Comparison of ENCODE assay signal across 21 mouse cellular contexts in genomic region chr19:29508208-29508607, GRCm38 (mm10). TPM values are rescaled to one million over a fixed set of nuclear protein-coding genes. Genes with fewer than 3 reads are reported as not detected.
DNase-seq lines count a peak whose midpoint lies in the region; ATAC-seq and TF ChIP-seq lines count a peak whose summit lies in the region.
"Had no signal": no experiment of that assay in that cellular context is flagged by ENCODE, and none has a peak within 500 bp of the region (broad histone marks: within the 10 kb centered on the region; RNA-seq: fewer than 3 reads in every experiment).

No protein-coding gene starts in this region.

- H3K4me2 ChIP-seq in midbrain, embryonic 11.5 days, result no peak overlapping the region
- H3K4me2 ChIP-seq in midbrain, postnatal 0 days (ENCODE audit: low read depth, low read length, poor library complexity, severe bottlenecking), result no peak overlapping the region
- H3K4me2 ChIP-seq: embryonic facial prominence, embryonic 15.5 days; heart, embryonic 13.5 days; limb, embryonic 12.5 days; neural tube, embryonic 15.5 days had no signal

- no peak for TF ChIP-seq CTCF in midbrain, postnatal 0 days (IDR thresholded peaks at IDR 0.05)

- no peak overlapping the region for H3K9ac ChIP-seq in midbrain, embryonic 11.5 days (ENCODE audit: low read length)
- H3K9ac ChIP-seq in midbrain, postnatal 0 days (replicated peaks; ENCODE audit: low read length, poor library complexity, severe bottlenecking), result no peak overlapping the region
- H3K9ac ChIP-seq: embryonic facial prominence, embryonic 15.5 days; heart, embryonic 13.5 days; limb, embryonic 12.5 days; neural tube, embryonic 15.5 days had no signal

- no peak for ATAC-seq in midbrain, embryonic 11.5 days (ENCODE audit: low FRiP score)
- ATAC-seq in midbrain, postnatal 0 days (ENCODE audit: low FRiP score), result no peak
- no peak for ATAC-seq in activated CD4-positive, CD25-positive, alpha-beta regulatory T cell, adult 4 months

- DNase-seq in heart, adult 18-20 months, result peak; percentile 55 to 75
- DNase-seq in heart, adult 8-10 months (ENCODE audit: low spot score), result no peak
- peak; percentile 68 for DNase-seq in midbrain, embryonic 11.5 days (ENCODE audit: low spot score, missing footprints)
- DNase-seq in midbrain, postnatal 0 days (ENCODE audit: low spot score), result no peak
- DNase-seq in gastrocnemius, postnatal 10 days, result peak; percentile 47
- DNase-seq in right cerebral cortex, adult 18-20 months, result no peak
- DNase-seq: adrenal gland, postnatal 14 days; cerebellum, adult 8-10 months; kidney, adult 8-10 months; kidney, postnatal 25 days; layer of hippocampus, adult 9-11 months; lung, postnatal 14 days; thymus, postnatal 4 days had no signal

- no peaks in the 10 kb centered on the region for H3K36me3 ChIP-seq in midbrain, embryonic 11.5 days (ENCODE audit: control insufficient read depth, insufficient read depth, low read length)
- no peaks in the 10 kb centered on the region for H3K36me3 ChIP-seq in midbrain, postnatal 0 days (ENCODE audit: insufficient read depth, low read length)
- H3K36me3 ChIP-seq: embryonic facial prominence, embryonic 15.5 days; forebrain, embryonic 10.5 days; heart, embryonic 13.5 days; hindbrain, embryonic 10.5 days; limb, embryonic 12.5 days; neural tube, embryonic 15.5 days had no signal

- H3K4me3 ChIP-seq in midbrain, embryonic 11.5 days (ENCODE audit: low read depth, low read length), result no peak overlapping the region
- H3K4me3 ChIP-seq in midbrain, postnatal 0 days (ENCODE audit: low read depth, low read length), result no peak overlapping the region
- H3K4me3 ChIP-seq: embryonic facial prominence, embryonic 15.5 days; forebrain, embryonic 10.5 days; heart, embryonic 13.5 days; hindbrain, embryonic 10.5 days; limb, embryonic 12.5 days; myocyte; neural tube, embryonic 15.5 days had no signal

- no peaks in the 10 kb centered on the region for H3K27me3 ChIP-seq in midbrain, embryonic 11.5 days (ENCODE audit: control insufficient read depth, insufficient read depth, low read length)
- H3K27me3 ChIP-seq in midbrain, postnatal 0 days (ENCODE audit: insufficient read depth, low read length), result no peaks in the 10 kb centered on the region
- H3K27me3 ChIP-seq: embryonic facial prominence, embryonic 15.5 days; heart, embryonic 13.5 days; limb, embryonic 12.5 days; neural tube, embryonic 15.5 days had no signal

- no peaks in the 10 kb centered on the region for H3K4me1 ChIP-seq in midbrain, embryonic 11.5 days (ENCODE audit: control insufficient read depth, insufficient read depth, low read length)
- H3K4me1 ChIP-seq in midbrain, postnatal 0 days (ENCODE audit: insufficient read depth, low read length), result no peaks in the 10 kb centered on the region
- H3K4me1 ChIP-seq: forebrain, embryonic 10.5 days; hindbrain, embryonic 10.5 days; limb, embryonic 12.5 days; neural tube, embryonic 15.5 days had no signal

- H3K9me3 ChIP-seq in midbrain, embryonic 11.5 days (ENCODE audit: control insufficient read depth, low read length), result no peaks in the 10 kb centered on the region
- no peaks in the 10 kb centered on the region for H3K9me3 ChIP-seq in midbrain, postnatal 0 days (ENCODE audit: low read length)
- H3K9me3 ChIP-seq: embryonic facial prominence, embryonic 15.5 days; forebrain, embryonic 10.5 days; heart, embryonic 13.5 days; hindbrain, embryonic 10.5 days; neural tube, embryonic 15.5 days had no signal

- WGBS in midbrain, embryonic 11.5 days, result 69% methylated on average over 7 of the region's 7 CpGs
- WGBS in midbrain, postnatal 0 days, result 67% methylated on average over 7 of the region's 7 CpGs

- no peak overlapping the region for H3K27ac ChIP-seq in midbrain, embryonic 11.5 days (ENCODE audit: low read depth, low read length)
- H3K27ac ChIP-seq in midbrain, postnatal 0 days (ENCODE audit: low read depth, low read length), result no peak overlapping the region
- H3K27ac ChIP-seq: embryonic facial prominence, embryonic 15.5 days; forebrain, embryonic 10.5 days; heart, embryonic 13.5 days; hindbrain, embryonic 10.5 days; limb, embryonic 12.5 days; neural tube, embryonic 15.5 days had no signal

RNA-seq across cellular contexts. Expression of gene Ric1, which starts 13.9 kb away (rescaled TPM):
- total RNA-seq in heart, adult 18-20 months (2021), result 10 to 100 TPM; 17.5 to 17.9 TPM
- total RNA-seq in heart, adult 8-10 months (2022), result 10 to 100 TPM; 17.2 to 19.8 (median 18.8) TPM
- polyA plus RNA-seq in midbrain, embryonic 11.5 days (2014; fragmentation: Nextera tagmentation; extraction: Ambion mirVana), result 10.8 and 11.8 TPM in 2 replicates
- 37.4 and 45.9 TPM in 2 replicates for total RNA-seq in midbrain, postnatal 0 days (2014; rRNA removed)
- polyA plus RNA-seq in midbrain, postnatal 0 days (2015; fragmentation: Nextera tagmentation; extraction: Ambion mirVana), result 10.7 and 13.8 TPM in 2 replicates
- total RNA-seq in gastrocnemius, postnatal 10 days (2021), result 10 to 100 TPM; 28.8 to 36.9 TPM
- polyA plus RNA-seq in activated CD4-positive, CD25-positive, alpha-beta regulatory T cell, adult 4 months (2017; shearing (Covaris generic)), result 10 to 100 TPM in 1 of 2 experiments, 1 to 10 TPM in 1; 8.6 to 13.1 TPM

Comparison
In these comparisons a context has a peak if more than half of its experiments do, and no peak if none do; other contexts are left out.
1. DNase-seq: peak in heart, adult 18-20 months (2 of 2), midbrain, embryonic 11.5 days (single experiment) and gastrocnemius, postnatal 10 days (single experiment); none in heart, adult 8-10 months (single experiment), midbrain, postnatal 0 days (single experiment) and right cerebral cortex, adult 18-20 months (single experiment).